ENCODE assay signal across 44 mouse cellular contexts in the genomic region with DNA sequence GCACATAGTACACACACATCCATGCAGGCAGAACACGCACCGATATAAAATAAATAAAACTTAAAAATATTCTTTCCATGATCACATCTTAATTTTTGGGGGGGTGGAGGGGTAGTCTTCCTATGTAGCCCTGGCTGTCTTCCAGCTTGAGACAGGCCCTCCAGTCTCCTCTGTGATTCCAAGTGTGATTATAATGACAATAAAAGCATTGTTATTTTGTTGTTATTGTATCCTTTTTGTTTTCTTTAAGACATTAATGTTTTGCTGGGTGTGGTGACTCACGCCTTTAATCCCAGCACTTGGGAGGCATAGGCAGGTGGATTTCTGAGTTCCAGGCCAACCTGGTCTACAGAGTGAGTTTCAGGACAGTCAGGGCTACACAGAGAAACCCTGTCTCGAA. TPM values are rescaled to one million over a fixed set of nuclear protein-coding genes. Genes with fewer than 3 reads are reported as not detected.
"Had no signal": no experiment of that assay in that cellular context is flagged by ENCODE, and none has a peak within 500 bp of the region (broad histone marks: within the 10 kb centered on the region; RNA-seq: fewer than 3 reads in every experiment).

No protein-coding gene starts in this region.

- H3K36me3 ChIP-seq: heart, embryonic 13.5 days; heart, embryonic 15.5 days; hindbrain, embryonic 13.5 days; hindbrain, embryonic 15.5 days; kidney, embryonic 15.5 days; limb, embryonic 13.5 days; limb, embryonic 15.5 days; liver, embryonic 12.5 days had no signal

- H3K4me2 ChIP-seq: heart, embryonic 11.5 days; heart, embryonic 13.5 days; heart, embryonic 15.5 days; hindbrain, embryonic 13.5 days; hindbrain, embryonic 15.5 days; kidney, embryonic 15.5 days; limb, embryonic 13.5 days; limb, embryonic 15.5 days; liver, embryonic 12.5 days had no signal

- H3K9ac ChIP-seq: heart, embryonic 13.5 days; heart, embryonic 15.5 days; hindbrain, embryonic 13.5 days; hindbrain, embryonic 15.5 days; kidney, embryonic 15.5 days; limb, embryonic 13.5 days; limb, embryonic 15.5 days; liver, embryonic 12.5 days; liver, embryonic 14.5 days had no signal

- H3K27me3 ChIP-seq: heart, embryonic 13.5 days; heart, embryonic 15.5 days; hindbrain, embryonic 13.5 days; hindbrain, embryonic 15.5 days; kidney, embryonic 15.5 days; limb, embryonic 13.5 days; limb, embryonic 15.5 days; liver, embryonic 12.5 days had no signal

- DNase-seq: gastrocnemius, adult 2 months; gastrocnemius, postnatal 10 days; gastrocnemius, postnatal 25 days; heart, adult 2 months; heart, postnatal 14 days; heart, postnatal 36 days; kidney, adult 11 months; kidney, adult 2 months; kidney, adult 9 months; kidney, postnatal 14 days; kidney, postnatal 36 days; layer of hippocampus, adult 9-11 months; layer of hippocampus, postnatal 36 days; left cerebral cortex, postnatal 4 days had no signal

- H3K4me3 ChIP-seq: gastrocnemius, adult 2 months; heart, adult 2 months; heart, embryonic 13.5 days; heart, embryonic 15.5 days; hindbrain, embryonic 13.5 days; hindbrain, embryonic 15.5 days; kidney, embryonic 15.5 days; limb, embryonic 13.5 days; limb, embryonic 15.5 days; liver, embryonic 12.5 days had no signal

- H3K9me3 ChIP-seq: heart, embryonic 15.5 days; hindbrain, embryonic 13.5 days; hindbrain, embryonic 15.5 days; kidney, embryonic 15.5 days; limb, embryonic 13.5 days; limb, embryonic 15.5 days; liver, embryonic 12.5 days had no signal

- ATAC-seq: hindbrain, postnatal 0 days; intestine, embryonic 16.5 days; liver, embryonic 12.5 days had no signal

- H3K4me1 ChIP-seq: heart, embryonic 13.5 days; heart, embryonic 15.5 days; hindbrain, embryonic 13.5 days; hindbrain, embryonic 15.5 days; kidney, embryonic 15.5 days; limb, embryonic 13.5 days; limb, embryonic 15.5 days; liver, embryonic 12.5 days had no signal

- H3K27ac ChIP-seq: gastrocnemius, adult 2 months; heart, adult 2 months; heart, embryonic 13.5 days; heart, embryonic 15.5 days; hindbrain, embryonic 13.5 days; hindbrain, embryonic 15.5 days; hindbrain, postnatal 0 days; kidney, embryonic 15.5 days; kidney, postnatal 0 days; limb, embryonic 13.5 days; limb, embryonic 15.5 days; liver, embryonic 12.5 days; liver, embryonic 14.5 days had no signal

RNA-seq across cellular contexts. Expression of gene Apela, which starts 10.7 kb away (rescaled TPM):
- total RNA-seq: gastrocnemius, adult 2 months; gastrocnemius, postnatal 10 days; gastrocnemius, postnatal 25 days; gastrocnemius, postnatal 4 days; granulocyte monocyte progenitor cell, adult 5-6 weeks; heart, adult 2 months; heart, postnatal 14 days; heart, postnatal 36 days; hematopoietic stem cell, adult 5-6 weeks; layer of hippocampus, adult 18-20 months; layer of hippocampus, adult 8-10 months; layer of hippocampus, postnatal 36 days; left cerebral cortex, adult 18-20 months; left cerebral cortex, adult 8-10 months; left cerebral cortex, postnatal 10 days; left cerebral cortex, postnatal 25 days; liver, adult 2 months had no signal
- polyA plus RNA-seq: large intestine, adult 2 months; liver, adult 2 months had no signal

RNA-seq across cellular contexts. Expression of gene Gm10663, which starts 27.0 kb away (rescaled TPM):
- total RNA-seq: gastrocnemius, adult 2 months; gastrocnemius, postnatal 10 days; gastrocnemius, postnatal 25 days; gastrocnemius, postnatal 4 days; granulocyte monocyte progenitor cell, adult 5-6 weeks; heart, adult 2 months; heart, postnatal 14 days; heart, postnatal 36 days; hematopoietic stem cell, adult 5-6 weeks; hindbrain, postnatal 0 days; layer of hippocampus, adult 18-20 months; layer of hippocampus, adult 8-10 months; layer of hippocampus, postnatal 14 days; layer of hippocampus, postnatal 36 days; left cerebral cortex, adult 18-20 months; left cerebral cortex, adult 8-10 months; left cerebral cortex, postnatal 10 days; left cerebral cortex, postnatal 25 days; left cerebral cortex, postnatal 4 days; liver, adult 2 months had no signal
- polyA plus RNA-seq: heart, adult 2 months; heart, embryonic 11.5 days; heart, embryonic 13.5 days; heart, embryonic 15.5 days; heart, postnatal 0 days; hindbrain, embryonic 11.5 days; hindbrain, embryonic 13.5 days; hindbrain, embryonic 15.5 days; hindbrain, postnatal 0 days; intestine, embryonic 14.5 days; intestine, embryonic 16.5 days; kidney, adult 2 months; kidney, embryonic 15.5 days; kidney, postnatal 0 days; large intestine, adult 2 months; limb, embryonic 11.5 days; limb, embryonic 13.5 days; limb, embryonic 15.5 days; liver, adult 2 months; liver, embryonic 12.5 days; liver, embryonic 14.5 days; liver, embryonic 16.5 days had no signal

RNA-seq across cellular contexts. Expression of gene Trim60, which starts 29.4 kb away (rescaled TPM):
- total RNA-seq: gastrocnemius, adult 2 months; gastrocnemius, postnatal 10 days; gastrocnemius, postnatal 25 days; gastrocnemius, postnatal 4 days; granulocyte monocyte progenitor cell, adult 5-6 weeks; heart, adult 2 months; heart, postnatal 14 days; heart, postnatal 36 days; hematopoietic stem cell, adult 5-6 weeks; hindbrain, postnatal 0 days; layer of hippocampus, adult 18-20 months; layer of hippocampus, adult 8-10 months; layer of hippocampus, postnatal 14 days; layer of hippocampus, postnatal 36 days; left cerebral cortex, adult 18-20 months; left cerebral cortex, adult 8-10 months; left cerebral cortex, postnatal 10 days; left cerebral cortex, postnatal 25 days; left cerebral cortex, postnatal 4 days; liver, adult 2 months had no signal
- polyA plus RNA-seq: heart, adult 2 months; heart, embryonic 11.5 days; heart, embryonic 13.5 days; heart, embryonic 15.5 days; heart, postnatal 0 days; hindbrain, embryonic 11.5 days; hindbrain, embryonic 13.5 days; hindbrain, embryonic 15.5 days; hindbrain, postnatal 0 days; intestine, embryonic 14.5 days; intestine, embryonic 16.5 days; large intestine, adult 2 months; limb, embryonic 11.5 days; liver, adult 2 months; liver, embryonic 12.5 days; liver, embryonic 14.5 days; liver, embryonic 16.5 days had no signal

RNA-seq across cellular contexts. Expression of gene Trim61, which starts 29.5 kb away (rescaled TPM):
- total RNA-seq: gastrocnemius, adult 2 months; gastrocnemius, postnatal 10 days; gastrocnemius, postnatal 25 days; gastrocnemius, postnatal 4 days; granulocyte monocyte progenitor cell, adult 5-6 weeks; heart, adult 2 months; heart, postnatal 14 days; heart, postnatal 36 days; hematopoietic stem cell, adult 5-6 weeks; hindbrain, postnatal 0 days; layer of hippocampus, adult 18-20 months; layer of hippocampus, adult 8-10 months; layer of hippocampus, postnatal 14 days; layer of hippocampus, postnatal 36 days; left cerebral cortex, adult 18-20 months; left cerebral cortex, adult 8-10 months; left cerebral cortex, postnatal 10 days; left cerebral cortex, postnatal 25 days; left cerebral cortex, postnatal 4 days; liver, adult 2 months had no signal
- polyA plus RNA-seq: heart, adult 2 months; heart, embryonic 15.5 days; heart, postnatal 0 days; hindbrain, embryonic 11.5 days; hindbrain, embryonic 13.5 days; hindbrain, embryonic 15.5 days; hindbrain, postnatal 0 days; intestine, embryonic 14.5 days; large intestine, adult 2 months; limb, embryonic 11.5 days; liver, adult 2 months; liver, embryonic 12.5 days; liver, embryonic 14.5 days; liver, embryonic 16.5 days had no signal
